Mouse (Mus musculus): Measurements from ENCODE around the gene Gng12.
"Not testable (repeated sequence)": the region's sequence is repeated elsewhere in the genome, so short reads cannot be mapped to it uniquely, and the experiment has no call there.

The Gng12 gene

DNA sequence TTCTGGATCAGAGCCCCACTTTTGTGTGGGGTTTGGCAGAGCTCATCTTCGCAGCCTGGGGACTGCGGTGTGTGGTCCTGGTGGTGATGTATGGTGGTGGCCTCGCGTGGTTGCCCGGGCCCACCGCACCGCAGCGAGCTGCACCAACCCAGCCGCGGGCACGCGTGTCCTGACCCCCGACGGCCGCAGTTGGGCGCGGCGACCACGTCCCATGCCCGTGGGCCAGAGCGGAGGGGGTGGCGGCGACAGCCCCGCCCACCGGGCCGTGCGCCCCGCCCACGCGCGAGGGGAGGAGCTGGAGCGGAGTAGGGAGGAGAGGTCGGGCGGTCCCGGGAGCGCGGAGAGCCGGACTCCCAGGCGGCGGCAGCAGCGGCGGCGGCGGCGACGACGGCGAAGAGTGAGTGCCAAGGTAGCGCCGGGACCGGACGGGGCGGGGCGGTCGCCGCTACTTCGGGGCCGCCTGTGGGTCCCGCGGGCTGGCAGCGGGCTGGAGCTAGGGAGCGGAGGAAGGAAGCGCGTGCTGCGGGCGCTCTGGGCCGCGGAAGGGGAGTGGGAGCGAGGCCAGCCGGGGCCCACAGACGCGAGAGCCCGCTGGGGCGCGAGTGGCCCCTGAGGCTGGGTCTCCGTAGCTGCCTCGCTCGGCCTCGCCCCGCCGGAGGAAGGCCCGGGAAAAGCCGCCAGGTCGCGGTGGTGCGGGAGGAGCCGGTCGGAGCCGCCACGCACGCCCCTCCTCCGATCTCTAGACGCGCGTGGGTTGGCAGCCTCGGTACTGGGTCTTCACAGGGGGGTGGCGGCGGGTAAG lies at the start of gene Gng12:
TSS of gene Gng12 (plus strand) at position 279 of the 802 bp plus-strand sequence.
- peak; percentile 64 for DNase-seq (ENCODE audit: low spot score)

DNA sequence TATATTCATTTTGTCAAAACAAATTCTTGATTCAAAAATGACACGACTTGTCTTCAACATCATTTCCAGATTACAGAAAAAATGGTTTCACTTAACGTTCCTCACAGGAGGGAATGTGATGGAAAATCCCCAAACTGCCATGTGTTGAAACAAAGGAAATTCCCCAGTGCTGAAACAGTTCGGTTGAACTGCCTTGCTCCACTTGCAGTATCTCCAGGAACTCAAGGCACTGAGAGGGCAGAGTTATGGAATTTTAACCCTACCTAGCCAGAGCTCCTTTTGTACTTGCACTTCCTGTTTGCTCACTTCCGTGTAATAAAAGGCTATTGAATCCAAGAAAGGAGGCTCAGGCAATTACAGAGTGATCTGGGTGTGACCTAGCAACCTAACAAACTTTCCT lies 47.3 kb upstream of the Gng12 start:
- no peak for DNase-seq (ENCODE audit: low spot score)

DNA sequence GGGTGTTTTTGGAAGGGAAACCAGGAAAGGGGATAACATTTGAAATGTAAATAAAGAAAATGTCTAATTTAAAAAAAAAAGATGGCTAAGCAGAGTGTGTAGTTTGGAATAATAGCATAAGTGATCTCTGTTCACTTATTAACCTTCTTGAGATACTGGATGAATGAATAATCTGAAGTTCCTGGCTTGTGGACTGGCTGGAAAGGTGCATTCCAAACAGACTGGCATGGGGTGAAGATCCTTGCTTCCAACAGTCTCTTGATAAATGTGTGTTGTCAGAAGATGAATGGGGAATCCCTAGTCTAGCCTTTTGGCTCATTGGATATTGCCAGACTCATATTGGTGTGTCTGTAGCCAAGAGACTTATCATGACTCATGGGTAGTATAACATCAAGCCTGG lies 40.0 kb upstream of the Gng12 start:
- no peak for DNase-seq (ENCODE audit: low spot score)

DNA sequence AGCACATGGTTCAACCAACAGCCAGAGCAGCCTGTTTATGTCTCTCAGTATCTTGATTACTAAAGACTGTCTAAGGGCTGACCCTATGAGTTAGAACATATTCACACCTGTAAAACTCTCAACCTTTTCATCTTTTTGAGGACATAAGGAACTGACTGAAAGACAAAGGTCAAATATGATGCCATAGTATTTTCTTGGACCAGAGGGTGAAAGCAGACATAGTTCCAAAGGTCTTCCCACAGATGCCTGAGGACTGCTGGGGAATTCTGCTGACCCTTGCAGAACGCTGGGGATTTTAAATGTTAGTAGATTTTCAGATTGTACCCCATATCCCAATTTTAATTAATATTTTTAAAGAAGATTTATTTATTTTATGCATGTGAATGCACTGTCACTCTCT lies 37.8 kb upstream of the Gng12 start:
- no peak for DNase-seq (ENCODE audit: low spot score)

DNA sequence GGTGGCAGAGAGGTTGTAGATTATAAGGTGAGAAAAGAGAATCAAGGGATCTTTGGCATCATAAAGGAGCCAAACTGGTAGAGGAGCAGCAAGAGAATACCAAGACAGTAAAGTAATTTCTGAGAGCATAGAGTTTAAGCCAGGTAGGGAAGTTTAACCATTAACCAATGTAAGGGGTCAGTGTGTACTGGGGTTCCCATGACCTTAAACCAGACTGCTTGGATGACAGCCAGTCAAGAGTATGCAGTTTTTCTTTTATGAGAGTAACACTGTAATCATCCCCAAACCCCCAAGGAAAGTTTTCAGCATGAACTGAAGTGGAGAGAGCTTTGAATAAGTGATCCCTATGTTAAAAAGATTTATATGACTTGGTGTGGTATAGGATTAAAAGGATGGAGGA lies 36.8 kb upstream of the Gng12 start:
- DNase-seq (ENCODE audit: low spot score), result no peak

DNA sequence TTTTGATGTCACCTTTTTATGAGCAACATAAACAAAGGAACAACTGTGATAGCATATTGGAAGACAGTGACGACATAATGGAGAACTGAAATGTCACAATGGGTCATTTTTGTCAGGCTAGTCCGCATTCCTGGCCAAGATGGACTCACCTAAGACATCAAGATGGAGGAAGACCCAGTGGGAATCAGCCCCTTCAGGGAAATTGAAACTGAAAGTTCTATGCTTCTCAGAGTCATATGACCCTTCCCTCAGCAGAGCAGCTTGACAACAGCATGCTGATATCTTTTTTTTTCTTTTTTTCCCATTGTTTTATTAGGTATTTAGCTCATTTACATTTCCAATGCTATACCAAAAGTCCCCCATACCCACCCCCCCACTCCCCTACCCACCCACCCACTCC lies 31.7 kb upstream of the Gng12 start:
- DNase-seq (ENCODE audit: low spot score), result no peak

DNA sequence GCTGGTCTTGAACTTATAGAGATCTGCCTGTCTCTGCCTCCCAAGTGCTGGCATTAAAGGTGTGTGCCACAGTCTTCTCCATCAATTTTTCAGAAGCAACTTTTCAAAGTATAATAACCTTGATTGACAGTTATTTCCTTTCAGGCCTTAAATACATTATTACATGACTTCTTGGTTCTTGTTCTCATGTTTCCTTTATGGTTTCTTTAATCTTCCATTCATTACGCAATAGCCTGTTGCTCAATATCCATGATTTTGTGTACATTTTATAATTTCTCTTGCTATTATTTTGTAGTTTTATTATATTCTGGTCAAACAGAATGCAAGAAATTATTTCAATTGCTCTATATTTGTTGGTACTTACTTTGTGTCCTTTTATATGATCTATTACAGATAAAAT lies 29.9 kb upstream of the Gng12 start:
- DNase-seq (ENCODE audit: low spot score), result no peak

DNA sequence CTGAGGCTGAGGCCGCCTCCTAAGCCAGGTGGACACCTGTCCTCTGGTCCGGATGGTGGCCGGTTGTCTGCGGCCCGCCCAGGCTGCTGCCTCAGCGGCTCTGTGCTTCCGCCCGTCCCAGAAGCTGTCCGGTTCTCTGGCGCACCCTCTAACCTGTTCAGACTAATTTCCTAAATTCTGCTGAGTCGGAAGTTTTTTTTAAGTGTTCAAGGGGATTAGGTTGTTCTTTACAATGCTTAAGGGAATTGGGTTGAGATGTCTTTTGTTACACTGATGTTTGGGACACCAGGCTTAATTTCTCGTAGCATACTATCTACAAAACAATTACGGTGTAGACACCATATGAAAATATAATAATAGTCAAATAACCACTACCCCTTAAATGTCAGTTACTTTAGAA lies 19.1 kb upstream of the Gng12 start:
- DNase-seq (ENCODE audit: low spot score), result not testable (repeated sequence)

DNA sequence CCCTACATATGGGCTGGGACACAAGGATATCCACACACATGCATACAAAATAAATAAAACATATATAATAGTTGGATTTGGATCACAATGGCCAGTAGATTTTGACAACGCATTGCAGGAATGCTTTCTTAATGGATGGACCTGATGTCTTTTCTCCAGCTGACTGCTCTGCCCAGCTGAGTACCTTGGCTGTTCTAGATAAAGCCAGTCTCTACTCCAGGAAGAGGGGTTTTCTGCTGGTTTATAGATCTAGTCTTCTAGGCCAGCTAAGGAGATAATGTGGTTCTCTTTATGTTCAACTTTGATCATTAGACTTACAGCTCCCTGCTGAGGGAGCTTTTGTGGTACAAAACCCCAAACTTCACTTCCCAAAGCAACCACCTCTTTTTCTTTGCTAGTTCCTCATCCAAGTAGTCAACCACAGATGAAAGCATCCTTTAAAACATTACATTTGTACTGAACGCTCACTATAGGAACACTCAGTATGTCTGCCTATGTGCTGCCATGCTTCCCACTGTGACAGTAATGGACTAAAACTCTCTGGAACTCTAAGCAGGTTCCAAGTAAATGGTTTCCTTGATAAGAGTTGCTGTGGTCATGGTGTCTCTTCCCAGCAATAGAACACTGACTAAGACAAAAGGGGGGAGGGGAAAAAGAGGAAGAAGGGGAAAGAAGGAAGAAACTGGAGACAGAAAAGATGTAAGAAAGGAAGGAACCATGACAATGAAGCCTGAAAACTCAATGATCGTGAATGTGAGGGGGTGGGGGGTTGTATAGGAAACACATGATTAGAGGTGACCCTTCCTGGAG lies 5.6 kb upstream of the Gng12 start:
- DNase-seq (ENCODE audit: low spot score), result no peak

DNA sequence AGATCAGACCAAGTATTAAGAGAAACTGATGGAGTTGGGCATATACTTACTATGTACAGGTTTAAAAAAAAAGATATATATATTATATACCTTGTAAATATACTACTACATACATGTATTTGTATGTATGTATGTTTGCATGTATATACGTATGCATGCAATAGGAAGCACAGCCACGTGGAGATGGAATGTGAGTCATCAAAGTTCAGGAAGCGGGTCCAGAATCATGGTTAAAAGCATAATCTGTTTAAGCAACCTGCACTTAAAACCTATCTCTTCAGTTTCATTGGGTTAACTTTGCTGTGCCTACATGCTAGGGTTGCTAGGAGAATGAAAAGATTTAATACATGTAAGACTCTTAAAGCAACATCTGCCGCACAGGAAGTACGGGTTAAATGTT lies 2.2 kb upstream of the Gng12 start:
- DNase-seq (ENCODE audit: low spot score), result no peak

DNA sequence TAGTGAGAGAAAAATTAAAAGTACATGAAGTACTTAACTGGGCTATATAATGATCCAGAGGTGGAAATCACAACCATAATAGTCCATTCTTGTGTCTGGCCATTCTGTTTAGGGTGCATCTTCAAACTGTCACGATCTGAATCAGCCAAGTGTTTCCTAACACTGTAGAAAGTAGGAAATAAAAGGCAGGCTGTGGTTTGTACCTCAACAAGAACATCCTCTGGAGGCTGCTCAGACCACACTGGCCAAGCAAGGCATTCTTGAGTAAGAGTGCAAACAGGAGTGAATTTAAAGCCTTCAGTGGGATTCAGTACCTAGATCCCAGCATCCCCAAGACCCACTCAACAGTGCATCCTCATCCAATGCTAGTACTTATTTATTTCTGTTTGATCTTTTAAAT lies 1.2 kb upstream of the Gng12 start:
- DNase-seq (ENCODE audit: low spot score), result no peak

DNA sequence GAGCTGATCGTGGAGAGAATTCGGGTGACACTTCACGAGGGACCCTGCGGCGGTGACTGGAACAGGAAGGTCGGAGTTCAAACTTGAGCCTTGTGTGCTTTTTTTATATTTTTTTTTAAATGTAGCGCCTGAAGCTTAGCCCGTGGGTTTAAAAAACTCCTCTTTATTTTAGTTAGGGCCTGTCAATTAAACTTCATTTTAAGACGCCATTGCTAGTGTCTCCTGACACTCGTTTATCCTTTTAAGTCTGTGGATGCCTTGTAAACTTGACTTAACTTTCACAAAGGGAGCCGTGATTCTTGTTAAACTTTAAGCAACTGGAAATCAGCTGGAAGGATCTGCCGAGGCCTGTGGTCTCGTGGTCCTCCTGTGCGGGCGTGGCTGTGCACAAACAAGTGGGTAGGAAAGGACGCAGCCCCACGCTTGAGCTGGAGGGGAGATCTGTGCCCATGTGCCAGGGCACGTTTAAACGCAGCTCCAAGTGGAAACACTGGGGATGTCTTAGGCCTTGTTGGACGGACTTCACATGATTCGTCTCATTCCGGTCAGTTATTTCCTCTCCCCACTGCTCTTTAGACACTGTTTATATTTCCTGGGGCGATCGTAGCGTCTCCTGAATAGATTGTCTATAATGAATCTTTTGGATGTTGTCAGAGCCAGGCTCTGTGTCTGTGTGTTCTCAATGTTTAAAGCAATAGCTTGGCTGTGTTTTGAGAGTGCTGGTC lies 886 bp downstream of the Gng12 start:
- no peak for DNase-seq (ENCODE audit: low spot score)

DNA sequence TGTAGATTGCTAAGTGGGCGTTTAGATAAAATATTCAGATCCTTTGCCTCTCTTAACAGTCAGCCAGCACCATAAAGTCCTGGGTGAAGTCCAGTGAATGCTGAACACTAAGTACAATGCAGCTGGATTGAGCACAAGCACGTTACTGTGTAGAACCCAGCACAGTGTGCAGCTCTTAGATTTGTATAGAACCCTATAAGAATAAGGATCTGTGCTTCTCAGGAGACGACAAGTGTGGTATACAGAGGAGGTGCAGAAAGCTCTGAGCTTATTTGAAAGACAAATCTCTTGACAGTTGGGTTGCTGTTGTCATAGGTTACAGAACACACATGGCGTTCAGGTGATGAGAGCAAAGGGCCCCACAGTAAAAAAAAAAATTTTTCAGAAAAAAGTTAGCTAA lies 1.8 kb downstream of the Gng12 start:
- DNase-seq (ENCODE audit: low spot score), result no peak

DNA sequence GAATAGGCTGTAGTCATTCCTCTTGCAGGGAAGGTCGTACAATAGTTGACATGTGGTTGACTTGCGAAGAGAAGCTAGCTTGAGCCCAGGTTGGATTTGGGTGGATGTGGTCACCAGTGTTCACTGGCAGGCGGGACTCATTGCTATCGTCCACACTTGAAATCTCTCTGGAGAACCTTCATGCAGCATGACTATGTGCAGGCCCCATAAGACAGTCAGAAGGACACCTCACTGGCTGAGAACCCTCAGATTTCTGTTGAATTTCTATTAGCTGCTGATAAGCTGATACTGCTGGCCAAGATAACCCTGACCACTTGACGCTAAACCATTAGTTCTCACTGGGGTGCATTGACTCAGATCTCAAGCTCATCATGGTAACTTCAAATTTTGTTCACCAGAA lies 5.7 kb downstream of the Gng12 start:
- no peak for DNase-seq (ENCODE audit: low spot score)

DNA sequence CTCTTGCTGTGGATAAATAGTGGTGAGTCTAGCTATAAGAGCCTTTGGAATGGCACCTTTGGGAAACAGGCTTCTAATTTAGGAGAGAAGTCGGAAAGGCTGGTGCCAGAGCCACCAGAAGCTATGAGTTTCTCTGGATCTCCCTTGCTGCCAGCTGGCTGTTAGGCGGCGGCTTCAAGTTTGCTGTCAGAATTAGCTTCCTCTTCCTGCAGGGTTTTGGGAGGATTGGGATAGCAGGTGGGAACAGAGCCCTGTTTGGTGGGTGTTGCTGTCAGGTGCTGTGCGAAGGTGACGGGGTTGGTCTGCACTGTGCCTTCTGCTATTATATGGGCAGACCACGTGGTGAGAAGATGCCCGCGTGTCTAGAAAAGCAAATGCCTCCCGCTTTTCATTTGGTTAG lies 7.0 kb downstream of the Gng12 start:
- peak; percentile 23 for DNase-seq (ENCODE audit: low spot score)

DNA sequence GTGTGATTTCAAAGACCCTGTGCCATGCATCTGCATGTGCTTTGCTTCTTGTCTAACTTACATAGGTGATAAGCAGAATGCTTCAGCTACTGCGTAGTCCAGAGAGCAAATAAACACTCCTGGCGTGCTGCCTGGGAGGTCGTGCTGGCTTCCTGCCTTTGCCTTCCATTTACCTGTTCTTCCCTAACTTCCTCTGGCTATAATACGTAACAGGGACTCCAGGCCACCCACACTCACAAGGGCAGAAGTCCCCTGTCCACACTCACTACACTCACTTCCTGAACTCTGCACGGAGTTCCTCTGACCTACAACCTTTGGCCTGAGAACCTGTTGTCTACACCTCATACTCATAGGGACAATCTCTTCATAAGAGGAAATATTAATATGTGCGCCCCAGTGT lies 7.5 kb downstream of the Gng12 start:
- no peak for DNase-seq (ENCODE audit: low spot score)

DNA sequence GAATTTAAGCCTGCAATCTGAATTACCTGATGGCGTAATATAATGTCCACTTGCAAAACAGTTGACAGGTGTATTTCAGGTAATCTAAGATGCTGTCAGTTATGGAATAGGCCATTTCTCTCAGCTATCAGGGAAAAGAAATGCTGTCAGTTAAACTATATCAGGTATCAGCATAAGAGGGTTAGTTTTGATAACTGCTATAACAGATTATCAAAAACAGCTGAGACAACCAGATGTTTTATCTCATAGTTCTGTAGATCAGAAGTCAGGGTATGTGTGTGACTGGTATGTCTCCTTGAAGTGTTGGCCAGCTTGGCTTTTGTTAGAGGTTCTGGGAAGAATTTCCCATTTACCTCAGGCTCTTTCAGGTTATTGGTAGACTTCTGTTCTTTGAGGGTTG lies 10.0 kb downstream of the Gng12 start:
- no peak for DNase-seq (ENCODE audit: low spot score)

DNA sequence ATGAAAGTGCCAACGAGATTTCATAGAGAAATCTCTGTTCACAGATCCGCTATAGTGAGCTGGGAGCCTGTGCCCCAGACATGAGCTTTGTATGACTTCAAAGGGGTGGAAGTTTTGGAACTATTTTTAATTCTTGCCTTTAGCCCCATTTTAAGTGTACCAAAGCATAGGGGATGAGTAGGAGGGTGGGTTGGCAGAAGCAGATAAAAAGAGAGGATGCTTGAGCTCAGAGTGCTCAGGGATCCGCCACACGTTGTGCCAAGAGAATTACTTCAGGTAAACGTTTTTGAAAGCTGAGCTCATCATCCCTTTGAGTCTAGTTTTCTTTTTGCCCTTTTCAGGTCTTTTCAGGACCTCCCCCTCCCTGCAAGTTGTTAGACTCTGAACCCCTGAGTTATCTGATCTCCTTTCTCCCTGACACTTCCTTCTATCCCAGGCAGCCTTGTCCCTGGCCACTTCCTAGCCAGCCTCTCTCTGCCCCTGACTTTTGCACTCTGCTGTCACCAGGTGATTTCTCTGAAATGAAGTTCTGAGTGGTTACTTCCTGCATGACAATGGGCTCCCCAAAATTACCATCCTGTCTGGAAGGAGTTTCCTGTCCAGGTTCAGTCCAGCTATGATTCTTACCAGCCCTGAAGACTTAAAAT lies 12.3 kb downstream of the Gng12 start:
- no peak for DNase-seq (ENCODE audit: low spot score)

DNA sequence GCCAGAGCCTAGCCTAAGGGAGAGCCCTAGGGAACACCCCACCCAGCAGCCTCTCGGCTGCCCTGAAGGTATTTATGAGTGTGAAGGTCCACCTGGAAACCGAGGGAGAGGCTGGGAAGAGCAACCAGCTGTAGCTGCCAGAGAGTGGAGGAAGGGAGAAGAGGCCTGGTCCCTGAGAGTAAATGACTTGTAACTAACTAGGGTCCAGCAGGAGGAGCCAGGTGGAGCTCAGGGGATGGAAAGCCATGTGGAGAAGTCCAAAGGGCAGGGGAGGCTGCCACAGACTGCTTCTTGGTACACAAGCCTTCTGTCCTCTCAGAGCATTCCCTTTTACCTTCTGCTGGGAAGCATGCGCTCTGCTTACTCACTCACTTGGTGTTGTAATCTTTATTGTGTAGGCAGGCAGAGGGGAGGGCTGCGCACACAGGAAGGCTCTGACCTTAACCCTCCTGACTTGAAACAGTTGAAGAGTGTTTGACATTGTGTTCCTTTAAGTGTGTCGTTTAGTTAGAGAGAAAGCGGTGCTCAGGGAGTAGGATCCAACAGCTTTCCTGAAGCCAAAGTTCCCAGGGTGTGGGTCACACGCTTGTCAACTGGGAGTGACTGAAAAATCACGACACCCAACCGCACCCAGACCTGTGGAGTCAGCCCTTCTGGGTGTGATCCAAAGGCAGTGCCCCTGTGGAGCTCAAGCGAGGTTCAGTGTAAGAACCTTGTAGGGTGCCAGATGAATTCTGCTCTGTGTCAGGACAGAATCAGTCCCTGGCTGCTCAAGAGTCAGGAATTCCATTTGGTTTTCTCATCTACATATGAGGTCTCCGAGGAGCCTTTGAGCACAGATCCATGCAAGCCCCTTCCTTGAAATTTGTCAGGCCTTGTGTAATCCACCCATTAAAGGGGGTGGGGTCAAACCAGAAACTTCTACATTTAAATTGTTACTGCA lies 14.6 kb downstream of the Gng12 start:
- no peak for DNase-seq (ENCODE audit: low spot score)

DNA sequence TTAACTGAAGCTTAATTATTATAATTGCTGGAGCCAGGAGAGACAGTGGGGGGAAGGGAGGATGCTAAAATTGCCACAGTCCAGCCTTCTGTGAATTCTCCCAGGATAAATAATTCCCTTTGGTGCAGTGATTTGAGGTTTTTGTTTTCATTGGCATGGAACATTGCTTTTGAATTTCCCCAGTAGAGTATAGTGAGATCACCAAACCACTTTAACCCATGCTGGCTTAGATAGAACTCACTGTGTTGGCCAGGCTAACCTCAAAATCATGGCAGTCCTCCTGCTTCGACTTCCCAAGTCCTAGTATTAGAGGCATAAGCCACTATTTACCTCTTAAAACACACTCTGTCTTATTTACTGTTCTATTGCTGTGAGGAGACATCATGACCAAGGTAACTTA lies 17.2 kb downstream of the Gng12 start:
- no peak for DNase-seq (ENCODE audit: low spot score)

DNA sequence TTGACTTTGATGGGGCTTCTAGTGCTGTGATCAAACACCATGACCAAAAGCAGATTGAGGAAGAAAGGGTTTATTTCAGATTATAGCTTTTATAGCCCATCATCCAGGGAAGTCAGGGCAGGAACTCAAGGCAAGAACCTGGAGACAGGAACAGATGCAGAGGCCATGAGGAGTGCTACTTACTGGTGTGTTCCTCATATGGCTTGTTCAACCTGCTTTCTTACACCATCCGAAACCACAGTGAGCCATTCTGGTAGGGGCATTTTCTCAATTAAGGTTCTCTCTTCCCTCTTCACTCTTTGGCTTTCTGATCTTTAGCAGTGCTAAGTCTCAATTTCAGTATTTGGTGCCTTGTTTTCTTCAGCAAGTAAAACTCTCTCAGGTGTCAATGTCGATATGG lies 19.4 kb downstream of the Gng12 start:
- DNase-seq (ENCODE audit: low spot score), result no peak
